Mouse (Mus musculus) CH12F3 (cell line): Measurements from ENCODE around the gene Capns1.

Source experiments
- in situ Hi-C: fragments of 300-500 bp; cut with MboI; formaldehyde crosslinking; loops from 2 replicates; pipeline ENCODE4 v1.14.3; 2020; ENCODE audit warnings: low sequenced_read_pairs

Capns1 gene

GRCm38 (mm10) chr7:30178256-30178655, 20.4 kb downstream of the Capns1 start:
- in situ Hi-C loops, result no loop called here

GRCm38 (mm10) chr7:30176474-30176873, 22.1 kb downstream of the Capns1 start:
- in situ Hi-C loops, result no loop called here

- in situ Hi-C loops, result no loop called here
Measured at GRCm38 (mm10) chr7:30170283-30170951, 28.2 kb downstream of the Capns1 start.

GRCm38 (mm10) chr7:30169583-30170282, 28.9 kb downstream of the Capns1 start, which contains the start of gene Zfp146:
Zfp146 (minus strand) TSS chr7:30169750.
- in situ Hi-C loops, result no loop called here

GRCm38 (mm10) chr7:30168914-30169582, 29.6 kb downstream of the Capns1 start:
- in situ Hi-C loops, result no loop called here

- in situ Hi-C loops, result no loop called here
Measured at GRCm38 (mm10) chr7:30164745-30165144, 33.9 kb downstream of the Capns1 start.

GRCm38 (mm10) chr7:30163113-30163512, 35.5 kb downstream of the Capns1 start:
- in situ Hi-C loops, result no loop called here

GRCm38 (mm10) chr7:30155507-30155906, 43.1 kb downstream of the Capns1 start:
- in situ Hi-C loops, result no loop called here

- in situ Hi-C loops, result no loop called here
Measured at GRCm38 (mm10) chr7:30154040-30154439, 44.6 kb downstream of the Capns1 start.

GRCm38 (mm10) chr7:30147011-30147410, 51.6 kb downstream of the Capns1 start:
- in situ Hi-C loops, result no loop called here

- in situ Hi-C loops, result no loop called here
Measured at GRCm38 (mm10) chr7:30143555-30144209, 54.9 kb downstream of the Capns1 start.

GRCm38 (mm10) chr7:30143170-30143554, 55.4 kb downstream of the Capns1 start:
- in situ Hi-C loops, result no loop called here
